Mouse (Mus musculus) right cerebral cortex, adult 18-20 months (tissue): ENCODE results near the gene Kctd19.

Experiments used
- DNase-seq: peaks from one replicate; pipeline ENCODE4 v3.0.0; 2022; ENCODE audit warnings: mixed read lengths

The Kctd19 gene

DNA sequence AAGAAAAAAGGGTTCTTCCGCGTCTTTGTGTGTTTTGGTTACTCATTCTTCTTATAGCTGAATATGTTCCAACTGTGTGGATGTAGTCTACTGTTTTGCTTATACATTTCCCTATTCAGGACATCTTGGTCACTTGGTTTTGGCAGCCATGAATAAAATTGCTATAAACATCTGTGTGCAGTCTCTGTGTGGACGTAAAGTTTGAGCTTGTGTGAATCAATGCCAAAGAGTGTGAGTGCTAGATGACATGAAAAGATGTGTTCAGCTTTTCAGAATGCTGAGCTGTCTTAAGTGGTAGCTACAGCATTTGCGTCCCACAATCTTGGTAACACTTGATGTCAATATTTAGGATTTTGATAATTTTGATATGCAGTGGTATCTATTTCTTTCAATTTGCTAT lies 6.5 kb upstream of the Kctd19 start:
- DNase-seq = no peak

DNA sequence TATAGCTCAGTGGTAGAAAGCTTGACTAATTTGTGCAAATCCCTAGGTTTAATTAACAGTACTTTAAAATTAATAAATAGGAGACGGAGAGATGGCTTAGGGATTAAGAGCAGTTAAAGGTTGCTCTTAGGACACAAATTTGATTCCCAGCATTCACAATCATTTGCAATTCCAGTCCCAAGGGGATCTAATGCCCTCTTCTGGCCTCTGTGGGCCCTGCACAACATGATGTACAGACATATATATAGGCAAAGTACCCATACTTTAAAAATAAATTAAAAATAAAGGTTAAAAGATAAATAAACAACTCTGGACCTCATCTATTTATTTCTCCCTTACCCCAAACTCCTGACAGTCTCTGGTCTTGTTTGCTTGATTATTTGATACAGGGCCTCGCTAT lies 5.7 kb upstream of the Kctd19 start:
- no peak for DNase-seq

DNA sequence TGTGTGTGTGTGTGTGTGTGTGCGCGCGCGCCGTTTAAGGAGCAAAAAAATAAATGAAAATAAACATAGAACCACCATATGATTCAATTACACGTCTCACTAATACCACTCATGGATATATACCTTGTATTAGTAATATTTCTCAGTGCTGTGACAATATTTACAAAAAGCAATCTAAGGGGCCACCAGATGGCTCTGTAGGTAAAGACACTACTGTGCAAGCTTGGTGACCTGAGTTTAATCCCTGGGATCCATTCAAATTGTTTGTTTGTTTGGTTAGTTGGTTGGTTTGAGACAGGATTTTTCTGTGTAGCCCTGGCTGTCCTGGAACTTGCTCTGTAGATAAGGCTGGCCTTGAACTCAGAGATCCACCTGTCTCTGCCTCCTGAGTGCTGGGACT lies 3.4 kb downstream of the Kctd19 start:
- no peak for DNase-seq

DNA sequence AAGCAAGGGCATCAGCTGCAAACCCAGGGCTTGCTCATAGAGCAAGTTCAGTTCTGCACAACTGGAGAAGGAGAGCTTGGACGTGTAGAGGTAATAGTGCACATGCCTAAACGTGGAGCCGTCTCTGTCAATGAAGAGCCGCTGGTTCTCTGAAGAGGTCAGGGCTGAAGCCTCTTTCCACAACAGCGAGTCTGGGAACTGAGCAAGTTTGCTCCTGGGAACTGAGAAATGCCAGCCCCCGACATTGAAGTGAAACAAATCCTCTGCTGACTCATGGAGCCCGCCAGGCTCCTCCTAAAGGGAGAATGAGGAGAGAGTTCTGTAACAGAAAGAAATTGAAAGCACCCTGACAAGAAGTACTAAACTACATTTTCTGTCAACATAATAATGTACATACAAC lies 5.0 kb downstream of the Kctd19 start:
- DNase-seq = no peak

DNA sequence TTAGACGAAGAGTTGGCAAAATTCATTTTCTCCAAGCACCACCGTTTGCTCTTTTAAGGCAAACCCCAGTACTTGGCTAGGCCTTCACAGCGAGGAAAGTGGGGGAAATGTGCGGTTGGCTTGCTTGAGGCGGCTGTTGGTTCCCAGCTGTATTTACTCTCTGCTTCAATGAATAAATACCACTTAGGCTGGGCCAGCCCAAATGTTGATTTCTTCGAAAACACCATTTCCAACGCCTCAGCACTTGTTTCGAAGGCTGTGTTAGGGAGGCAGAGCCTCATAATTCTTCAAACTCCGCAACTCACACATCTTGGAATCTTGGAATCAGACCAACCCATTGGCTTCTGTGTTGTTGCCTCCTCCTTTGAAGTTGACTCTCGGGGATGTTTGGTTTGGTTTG lies 6.9 kb downstream of the Kctd19 start:
- DNase-seq = no peak

DNA sequence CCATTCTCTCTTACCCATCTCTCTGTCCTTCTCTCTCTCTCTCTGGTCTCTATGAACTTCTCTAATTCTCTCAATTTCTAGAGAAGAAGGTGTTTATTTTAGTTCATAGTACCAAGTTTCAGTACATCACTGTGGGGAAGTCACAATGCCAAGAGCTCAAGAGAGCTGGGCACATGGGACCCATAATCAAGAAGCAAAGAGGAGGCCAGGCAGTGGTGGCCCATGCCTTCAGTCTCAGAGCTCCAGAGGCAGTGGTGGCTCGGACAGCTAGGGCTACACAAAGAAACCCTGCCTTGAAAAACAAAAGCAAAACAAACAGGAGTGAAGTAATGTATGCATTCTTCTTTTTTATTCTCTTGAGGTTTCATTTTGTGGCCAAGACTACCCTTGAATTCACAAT lies 8.8 kb downstream of the Kctd19 start:
- no peak for DNase-seq

DNA sequence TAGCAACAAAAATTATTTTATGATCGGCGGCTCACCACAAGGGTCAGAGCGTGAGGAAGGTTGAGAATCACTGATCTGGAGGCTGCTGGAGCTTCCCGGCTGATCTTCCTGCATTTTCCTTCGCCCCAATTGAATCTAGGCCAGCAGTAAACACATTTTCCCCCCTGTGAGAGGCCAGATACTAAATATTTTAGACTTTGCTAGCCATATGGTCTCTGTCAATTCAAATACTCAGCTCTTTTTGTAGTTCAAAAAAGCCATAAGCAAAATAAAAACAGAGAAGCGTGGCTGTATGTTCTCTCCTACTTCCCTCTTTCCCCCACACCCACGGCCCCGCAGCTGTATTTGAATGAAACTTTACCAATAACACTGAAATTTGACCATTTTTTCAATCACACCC lies 9.8 kb downstream of the Kctd19 start:
- DNase-seq = no peak

DNA sequence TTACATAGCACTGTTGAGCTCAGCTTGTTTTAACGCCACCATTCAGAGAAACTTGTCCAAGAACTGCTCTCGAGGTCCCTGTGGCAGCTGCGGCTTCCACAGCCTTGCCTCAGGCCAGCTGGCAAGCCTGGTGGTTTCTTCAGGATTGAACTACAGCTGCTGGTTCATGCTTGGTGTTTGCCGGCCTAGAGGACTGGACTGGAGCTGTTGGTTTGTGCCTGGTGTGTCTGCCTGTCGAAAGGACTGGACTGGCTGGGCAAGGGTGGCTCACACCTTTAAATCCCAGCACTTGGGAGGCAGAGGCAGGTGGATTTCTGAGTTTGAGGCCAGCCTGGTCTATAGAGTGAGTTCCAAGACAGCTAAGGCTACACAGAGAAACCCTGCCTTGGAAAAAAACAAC lies 13.3 kb downstream of the Kctd19 start:
- DNase-seq = no peak

DNA sequence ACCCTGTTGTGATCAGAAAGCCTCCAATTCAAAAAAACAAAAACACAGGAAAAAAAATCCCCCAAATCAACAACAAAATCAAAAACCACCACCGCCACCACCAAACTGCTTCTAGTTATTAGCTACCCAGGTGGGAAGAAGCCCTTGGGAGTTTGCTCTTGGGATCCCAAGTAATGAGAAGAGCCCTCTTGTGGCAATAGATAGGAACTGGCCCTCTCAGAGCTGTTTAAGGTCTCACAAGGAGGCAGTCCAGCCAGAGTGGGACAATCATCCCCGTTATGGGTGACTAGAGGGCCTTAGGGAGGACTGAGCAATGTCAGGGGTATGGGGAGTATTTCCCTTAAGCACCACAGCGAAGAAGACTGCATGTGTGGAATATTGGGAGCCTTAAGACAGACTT lies 15.6 kb downstream of the Kctd19 start:
- DNase-seq = peak; percentile 47

DNA sequence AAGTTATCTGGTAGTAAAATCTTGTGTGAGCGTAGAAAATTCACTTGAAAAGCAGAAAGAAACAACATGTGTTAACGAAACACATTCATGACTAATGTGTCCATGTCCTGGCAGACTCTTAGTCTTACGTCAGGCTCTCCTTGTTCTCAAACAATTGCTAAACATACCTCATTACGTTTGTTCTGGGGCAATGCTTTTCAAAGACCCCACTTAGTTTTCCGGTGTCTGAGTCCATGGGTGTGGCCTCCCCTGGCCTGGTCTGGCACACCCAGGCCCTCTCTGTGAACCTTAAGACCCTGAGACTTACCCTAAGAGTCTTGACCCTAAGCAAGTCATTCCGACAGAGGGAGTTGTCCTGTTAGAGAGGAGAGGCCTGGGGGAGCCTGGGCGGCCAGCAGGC lies 19.4 kb downstream of the Kctd19 start:
- no peak for DNase-seq

DNA sequence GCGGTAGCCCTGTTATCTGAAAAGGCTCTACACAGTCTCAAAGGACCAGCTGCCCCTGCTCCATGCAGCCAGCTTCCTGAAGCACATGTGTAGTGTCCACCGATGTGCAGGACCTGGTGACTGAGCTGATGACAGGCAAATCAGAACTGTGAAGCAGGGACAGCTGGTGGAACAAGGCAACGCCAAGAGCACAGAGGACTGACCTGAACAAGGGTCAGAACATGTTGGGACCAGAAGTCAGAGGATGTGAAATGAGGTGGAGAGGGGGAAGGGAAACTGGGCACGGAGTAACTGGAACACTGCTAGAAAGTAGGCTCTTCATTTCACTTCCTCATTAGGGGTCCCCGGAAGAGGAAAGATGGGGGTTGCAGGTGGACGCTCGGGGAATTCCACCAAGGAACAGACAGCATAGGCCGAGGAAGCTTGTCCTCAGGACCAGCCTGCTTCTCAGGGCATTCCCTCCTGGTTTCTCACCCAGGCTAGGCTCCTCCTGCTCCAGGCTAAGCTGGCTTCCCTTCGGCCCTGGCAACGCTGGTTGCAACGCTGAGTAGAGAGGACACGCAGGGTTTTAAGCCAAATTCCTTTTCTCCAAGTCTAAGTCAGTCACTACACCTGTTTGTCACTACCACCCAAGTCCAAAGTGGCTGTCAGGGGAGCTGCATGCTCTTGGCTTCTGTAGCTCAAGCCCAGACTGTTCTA lies 20.1 kb downstream of the Kctd19 start:
- DNase-seq = no peak

DNA sequence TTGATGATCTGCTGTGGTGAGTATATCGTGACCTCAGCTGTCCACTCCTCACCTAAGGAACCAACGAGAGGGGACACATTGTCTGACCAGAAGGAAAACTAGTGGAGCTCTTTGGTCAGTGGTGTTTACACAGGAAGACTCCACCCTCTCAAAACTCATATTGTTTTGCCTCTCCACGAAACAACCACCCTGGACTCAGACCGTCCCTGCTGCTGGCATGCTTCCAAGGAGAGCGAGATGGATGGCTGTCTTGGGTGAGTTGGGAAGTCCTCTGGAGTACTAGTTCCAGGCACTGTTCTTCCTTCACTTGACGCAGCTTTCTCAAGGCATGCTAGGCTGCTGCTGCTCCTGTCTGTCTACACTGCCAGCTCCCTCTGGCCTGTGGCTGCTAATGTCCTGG lies 24.2 kb downstream of the Kctd19 start:
- DNase-seq = no peak

DNA sequence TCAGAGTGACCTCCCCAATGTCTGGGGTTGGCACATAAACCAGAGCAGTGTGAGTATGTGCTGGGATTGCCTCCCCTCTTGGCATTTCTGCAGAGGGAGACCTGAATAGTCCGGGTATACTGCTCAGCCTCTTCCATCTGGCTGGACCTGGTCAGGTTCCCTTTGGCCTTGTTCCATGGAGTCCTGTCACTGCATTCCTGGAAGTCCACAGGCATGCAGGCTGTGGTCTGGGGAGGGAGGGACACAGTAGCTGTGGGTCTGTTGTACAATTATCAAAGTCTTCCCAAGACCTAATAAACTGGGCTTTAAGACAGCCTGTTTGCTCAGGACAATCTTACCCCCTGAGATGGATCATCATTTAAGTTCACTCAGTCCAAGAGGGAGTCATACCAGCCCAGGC lies 26.2 kb downstream of the Kctd19 start:
- no peak for DNase-seq

DNA sequence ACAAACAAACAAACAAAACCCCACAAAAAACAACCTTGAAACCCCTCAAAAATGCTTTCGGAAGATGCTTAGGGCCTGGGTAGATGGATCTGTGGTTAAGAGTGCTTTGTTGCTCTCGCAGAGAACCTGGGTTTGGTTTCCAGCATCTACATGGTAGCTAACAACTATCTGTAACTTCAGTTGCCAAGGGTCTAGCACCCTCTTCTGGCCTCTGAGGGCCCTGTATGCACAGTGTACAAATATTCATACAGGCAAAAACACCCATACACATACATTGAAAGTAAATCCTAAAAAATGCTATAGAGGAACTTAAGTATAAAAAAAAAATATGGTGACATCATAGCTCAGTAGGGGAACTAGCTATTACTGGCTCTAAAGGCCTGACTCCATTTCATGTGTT lies 29.2 kb downstream of the Kctd19 start:
- no peak for DNase-seq

DNA sequence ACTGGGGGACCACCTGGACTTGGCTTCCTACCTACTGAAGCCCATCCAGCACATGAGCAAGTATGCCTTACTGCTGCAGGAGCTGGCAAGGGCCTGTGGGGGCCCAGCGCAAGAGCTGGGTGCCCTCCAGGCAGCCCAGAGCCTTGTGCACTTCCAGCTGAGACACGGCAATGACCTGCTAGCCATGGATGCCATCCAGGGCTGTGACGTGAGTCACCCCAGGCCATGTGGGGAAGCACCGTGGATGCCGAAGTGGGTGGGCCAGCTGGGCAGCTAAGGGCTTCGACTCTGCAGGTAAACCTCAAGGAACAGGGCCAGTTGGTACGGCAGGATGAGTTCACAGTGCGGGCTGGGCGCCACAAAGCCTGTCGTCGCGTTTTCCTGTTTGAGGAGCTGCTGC lies 33.0 kb downstream of the Kctd19 start:
- no peak for DNase-seq

DNA sequence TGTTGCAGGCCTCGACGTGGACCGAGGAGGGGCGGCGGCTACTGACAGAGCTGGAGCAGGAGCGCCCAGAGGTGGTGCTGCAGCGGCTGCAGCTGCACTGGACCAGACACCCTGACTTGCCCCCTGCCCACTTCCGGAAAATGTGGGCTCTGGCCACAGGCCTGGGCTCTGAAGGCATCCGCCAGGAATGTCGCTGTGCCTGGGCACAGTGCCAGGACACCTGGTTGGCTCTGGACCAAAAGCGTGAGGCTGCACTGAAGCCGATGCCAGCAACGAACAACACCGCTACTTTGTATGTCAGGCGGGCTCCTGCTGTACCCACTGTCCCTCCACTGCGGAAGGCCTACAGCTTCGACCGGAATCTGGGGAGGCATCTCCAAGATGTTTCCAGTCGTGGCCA lies 34.6 kb downstream of the Kctd19 start:
- no peak for DNase-seq

DNA sequence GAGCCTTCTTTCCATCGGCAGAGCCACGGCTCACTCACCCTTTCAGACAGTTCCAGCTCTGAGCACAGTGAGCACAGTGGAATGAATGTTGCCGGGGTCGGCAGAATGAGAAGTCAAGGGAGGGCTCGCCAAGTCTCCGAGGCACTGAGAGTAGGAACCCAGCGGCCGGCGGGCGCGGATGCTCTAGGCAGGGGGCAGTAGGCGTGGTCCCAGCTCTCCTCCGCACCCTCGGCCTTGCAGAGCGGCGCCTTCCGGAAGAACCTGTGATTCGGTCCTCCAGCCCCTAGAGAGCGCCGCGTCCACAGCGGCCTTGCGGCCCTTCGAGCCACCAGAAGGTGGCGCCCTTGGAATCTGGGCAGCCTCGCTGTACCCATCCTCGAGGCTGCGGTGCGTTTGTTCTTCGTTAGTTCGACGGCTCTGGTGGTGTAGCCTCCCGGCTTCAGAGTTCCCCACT lies 38.8 kb downstream of the Kctd19 start:
- no peak for DNase-seq

DNA sequence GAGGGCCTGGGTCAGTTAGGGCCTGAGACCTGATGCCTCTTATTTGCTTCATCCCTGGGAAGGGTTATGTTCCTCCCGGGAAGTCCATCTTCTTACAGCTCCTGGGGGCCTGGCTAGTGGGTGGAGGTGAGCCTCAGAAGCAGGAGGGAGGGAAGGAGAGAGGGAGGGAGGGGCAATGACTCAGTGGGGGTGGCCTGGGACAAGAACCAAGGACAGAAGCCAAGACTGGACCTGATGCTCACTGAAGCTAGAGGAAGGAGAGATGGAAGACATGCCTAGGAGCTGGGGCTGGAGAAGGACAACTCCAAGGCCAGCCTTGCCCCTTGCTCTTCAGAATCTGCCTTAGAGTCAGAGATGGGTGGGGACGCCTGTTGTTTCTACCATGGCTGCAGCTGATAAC lies 40.3 kb downstream of the Kctd19 start, which contains the start of gene Plekhg4:
TSS of gene Plekhg4 (plus strand) at position 243 of the 400 bp plus-strand sequence.
- DNase-seq = no peak

DNA sequence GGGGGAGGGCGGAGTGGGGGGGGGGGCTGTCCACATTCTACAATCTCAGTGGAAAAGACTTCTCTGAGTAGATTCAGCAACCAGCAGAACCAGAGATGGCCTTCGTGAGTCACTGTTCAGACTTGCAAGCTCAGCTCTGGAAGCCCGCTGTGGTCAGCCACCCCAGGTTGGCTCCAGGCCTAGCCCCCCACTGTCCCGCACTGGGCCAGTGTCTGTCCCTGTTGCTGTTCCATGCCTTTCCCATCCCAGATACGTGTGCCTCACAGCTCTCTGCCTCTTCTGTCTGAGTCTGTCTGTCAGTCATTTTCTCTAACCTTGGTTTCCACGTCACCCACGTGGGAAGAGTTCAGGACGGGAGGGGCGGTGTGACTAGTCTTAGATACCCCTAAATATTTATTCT lies 40.8 kb downstream of the Kctd19 start:
- no peak for DNase-seq

DNA sequence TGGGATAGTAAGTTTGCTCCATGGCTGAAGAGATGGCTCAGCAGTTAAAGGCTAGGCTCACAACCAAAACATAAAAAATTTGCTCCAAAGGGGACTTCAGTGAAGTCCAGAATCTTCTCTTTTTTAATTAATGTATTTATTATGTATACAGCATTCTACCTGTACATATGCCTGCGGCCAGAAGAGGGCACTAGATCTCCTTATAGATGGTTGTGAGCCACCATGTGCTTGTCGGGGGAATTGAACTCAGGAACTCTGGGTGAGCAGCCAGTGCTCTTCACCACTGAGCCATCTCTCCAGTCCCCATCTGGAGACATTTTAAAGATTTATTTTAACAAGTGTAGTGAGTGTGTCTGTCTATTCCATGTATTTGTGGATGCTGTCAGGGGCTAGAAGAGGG lies 46.2 kb downstream of the Kctd19 start:
- no peak for DNase-seq

DNA sequence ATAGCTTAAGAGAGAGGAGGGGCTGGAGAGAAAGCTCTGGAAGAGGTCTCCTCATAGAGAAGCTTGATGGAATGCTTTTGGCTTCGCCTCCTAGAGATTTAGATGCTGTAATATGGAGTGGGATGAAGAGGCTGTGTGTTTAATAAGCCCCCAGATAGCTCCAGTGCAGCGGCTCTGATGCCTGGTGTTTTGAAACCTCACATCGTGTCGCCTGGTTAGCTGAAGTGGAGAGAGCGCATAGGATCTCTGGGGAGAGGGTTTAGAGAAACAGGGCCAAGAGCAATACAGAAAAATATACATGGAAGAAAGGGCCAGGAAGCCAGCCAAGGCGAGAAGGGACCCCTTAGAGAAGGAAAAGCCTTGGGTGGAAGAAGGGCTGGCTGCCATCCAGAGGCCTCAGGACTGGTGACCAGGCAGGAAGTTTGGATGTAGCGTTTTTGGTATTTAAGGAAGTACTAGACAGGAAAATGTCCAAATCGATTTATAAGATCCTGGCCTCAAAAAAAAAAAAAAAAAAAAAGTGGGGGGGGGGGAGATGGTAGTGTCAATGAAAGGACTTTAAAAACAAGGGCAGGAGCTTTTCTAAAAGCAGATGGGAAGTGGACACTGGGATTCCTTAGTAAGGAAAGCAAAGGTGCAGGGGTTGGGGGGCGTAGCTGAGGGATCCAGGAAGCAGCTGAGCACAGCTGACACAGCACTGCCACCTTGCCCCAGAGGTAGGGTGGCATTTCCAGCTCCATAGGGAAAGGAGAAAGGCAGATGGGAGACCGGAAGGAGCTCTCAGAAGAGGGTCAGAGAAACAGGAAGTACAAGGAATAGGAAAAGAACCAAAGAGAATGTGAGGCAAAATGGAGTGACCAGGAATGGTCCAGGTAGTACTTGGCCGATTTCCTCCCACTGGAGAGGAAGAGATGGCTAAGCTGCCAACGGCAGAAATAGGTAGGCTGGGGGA lies 51.3 kb downstream of the Kctd19 start:
- no peak for DNase-seq

DNA sequence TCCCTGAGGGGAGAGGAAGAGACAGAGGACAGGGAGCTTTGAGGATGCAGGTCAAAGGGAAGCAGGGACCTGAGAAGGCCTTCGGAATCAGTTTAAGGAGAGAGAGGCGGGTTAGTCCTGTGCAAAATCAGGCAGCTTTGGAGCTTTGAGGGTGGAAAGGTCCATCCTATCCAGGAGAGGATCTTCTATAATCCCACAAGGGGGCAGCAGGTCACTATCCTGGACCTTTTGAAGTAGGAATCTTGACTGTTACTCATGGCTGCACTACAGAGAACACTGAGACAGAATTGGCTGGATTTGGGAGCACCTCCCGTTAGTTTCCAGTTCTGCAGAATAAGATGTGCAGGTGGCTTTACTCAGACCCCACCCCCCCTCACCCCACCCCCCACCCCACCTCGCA lies 53.7 kb downstream of the Kctd19 start:
- no peak for DNase-seq

DNA sequence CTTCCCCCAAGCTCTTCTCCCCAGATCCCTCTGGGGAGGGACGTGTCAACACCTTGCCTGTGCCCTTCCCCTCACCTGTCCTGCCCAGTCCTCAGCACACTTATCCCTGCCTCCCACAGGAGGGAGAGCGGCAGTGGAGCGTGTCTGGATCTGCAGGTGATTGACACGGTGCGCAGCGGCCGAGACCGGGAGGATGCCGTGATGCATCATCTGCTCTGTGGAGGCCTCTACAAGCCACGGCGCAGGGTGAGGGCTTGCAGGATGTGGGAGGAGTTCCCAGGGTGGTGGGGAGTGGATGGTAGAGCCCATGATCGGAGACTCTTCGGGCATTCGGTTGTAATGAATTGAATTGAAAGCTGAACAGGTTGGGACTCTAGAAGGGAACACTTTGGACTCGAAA lies 54.1 kb downstream of the Kctd19 start:
- DNase-seq = no peak

DNA sequence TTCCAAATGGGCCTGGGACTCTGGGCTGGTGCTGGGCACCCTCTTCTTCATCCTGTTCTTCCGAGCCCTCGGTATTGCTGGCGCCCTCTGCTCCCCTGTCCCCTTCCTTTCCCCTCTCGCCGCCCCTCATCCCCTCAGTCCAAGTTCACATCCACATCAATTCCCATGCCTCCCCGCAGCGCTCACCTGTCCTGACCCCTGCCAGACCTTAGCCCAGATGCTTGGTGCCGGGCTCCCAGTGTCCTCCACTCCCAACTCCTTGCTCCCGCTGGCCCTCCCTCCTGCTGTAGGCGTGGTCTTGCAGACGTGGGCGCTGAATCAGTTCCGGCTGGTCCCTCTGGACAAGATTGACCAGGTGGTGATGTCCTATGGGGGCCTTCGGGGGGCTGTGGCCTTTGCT lies 56.6 kb downstream of the Kctd19 start:
- DNase-seq = no peak
